Mouse (Mus musculus): ENCODE measurements around the gene Lin7a. TPM values are rescaled to one million over a fixed set of nuclear protein-coding genes. Genes with fewer than 3 reads are reported as not detected.

The Lin7a gene
- total RNA-seq, 2 experiments from 2014 or later, result 2.7 to 3.5 TPM

Other genes starting within 250 kb of the Lin7a start
- 1 to 10 TPM; 3.3 to 3.8 TPM for gene Acss3, start 148.0 kb upstream of the Lin7a start, total RNA-seq (2021)
- gene Myf5, start 214.4 kb downstream of the Lin7a start, total RNA-seq (2021), result 1 to 10 TPM; 8.4 to 8.8 TPM
- 100 to 1,000 TPM; 106 to 128 TPM for gene Myf6, start 223.1 kb downstream of the Lin7a start, total RNA-seq (2021)

Measured in gastrocnemius, postnatal 10 days (tissue).